Mouse (Mus musculus) kidney, embryonic 16.5 days (tissue): ENCODE data around the gene Lpgat1. TPM values are rescaled to one million over a fixed set of nuclear protein-coding genes. Genes with fewer than 3 reads are reported as not detected.
A peak's percentile ranks its signal among the peaks of the same experiment; 100 is the strongest.

Source experiments
- ATAC-seq: fragments of 200-750 bp; cut with Nextera tagmentation; 2 replicates; pipeline ENCODE4 v1.8.0; 2017; ENCODE audit warnings: moderate TSS enrichment; ENCODE audit not compliant: low FRiP score, low TSS enrichment
- H3K27ac ChIP-seq: fragments of 300-500 bp; sonication (generic); 2 replicates; pipeline ENCODE4 v1.5.1; 2014; ENCODE audit warnings: low read length
- H3K27me3 ChIP-seq: fragments of 300-500 bp; sonication (generic); 2 replicates; pipeline ENCODE4 v1.6.1; 2014; ENCODE audit warnings: low read length, control low read depth, mixed read lengths; ENCODE audit not compliant: insufficient read depth
- H3K36me3 ChIP-seq: fragments of 300-500 bp; sonication (generic); 2 replicates; pipeline ENCODE4 v1.6.1; 2014; ENCODE audit warnings: low read length, control low read depth, mixed read lengths; ENCODE audit not compliant: insufficient read depth
- H3K4me1 ChIP-seq: fragments of 300-500 bp; sonication (generic); 2 replicates; pipeline ENCODE4 v1.6.1; 2014; ENCODE audit warnings: low read length, control low read depth, mixed read lengths; ENCODE audit not compliant: insufficient read depth
- H3K4me2 ChIP-seq: fragments of 300-500 bp; sonication (generic); replicated peaks from 2 replicates; pipeline ENCODE4 v1.6.1; 2014; ENCODE audit warnings: low read depth, low read length
- H3K4me3 ChIP-seq: fragments of 300-500 bp; sonication (generic); 2 replicates; pipeline ENCODE4 v1.5.1; 2014; ENCODE audit warnings: mild to moderate bottlenecking, low read length
- H3K9ac ChIP-seq: fragments of 300-500 bp; sonication (generic); replicated peaks from 2 replicates; pipeline ENCODE4 v1.6.1; 2014; ENCODE audit warnings: low read length
- H3K9me3 ChIP-seq: fragments of 300-500 bp; sonication (generic); 2 replicates; pipeline ENCODE4 v1.6.1; 2016; ENCODE audit warnings: low read length, control low read depth
- WGBS: fragments of 180-500 bp; shearing (Covaris S2); extraction: QIAGEN DNeasy Blood & Tissue Kit; methylation state at CpG from one replicate; pipeline ENCODE4 v1.1.7; 2014; 5-methylcytosine and 5-hydroxymethylcytosine counted together
- polyA plus RNA-seq: library from polyadenylated mRNA; unstranded; fragments of >200 nt; fragmentation: Nextera tagmentation; extraction: Ambion mirVana; gene quantifications from 2 replicates; pipeline ENCODE4 v1.2.1, GENCODE M21; 2015

The Lpgat1 gene
- polyA plus RNA-seq, 1 experiment from 2014 or later = 13.6 TPM

GRCm38 (mm10) chr1:191796238-191796896 lies 78.7 kb downstream of the Lpgat1 start:
- Histone ChIP-seq H3K4me2 (no peak overlapping the region), H3K4me3 (no peak overlapping the region), H3K9me3 (no peaks in the 10 kb centered on the region), H3K4me1 (0 out of 2 replicates have a peak, but pooled peaks cover 4% of the 10 kb centered on the region), H3K9ac (no peak overlapping the region), H3K27ac (no peak overlapping the region), H3K36me3 (no peaks in the 10 kb centered on the region), H3K27me3 (no peaks in the 10 kb centered on the region)
- no peak for ATAC-seq
- 69% methylated on average over 4 of the region's 4 CpGs for WGBS

GRCm38 (mm10) chr1:191802093-191802819 lies 84.6 kb downstream of the Lpgat1 start:
- H3K9ac ChIP-seq = no peak overlapping the region
- 0 out of 2 replicates have a peak, but pooled peaks cover 3% of the 10 kb centered on the region for H3K9me3 ChIP-seq
- no peaks in the 10 kb centered on the region for H3K27me3 ChIP-seq
- no peak overlapping the region for H3K27ac ChIP-seq
- no peak overlapping the region for H3K4me3 ChIP-seq
- no peak for ATAC-seq
- H3K4me2 ChIP-seq = no peak overlapping the region; the same call in 1 of the 2 replicates
- no peaks in the 10 kb centered on the region for H3K36me3 ChIP-seq
- peaks cover 12% of the 10 kb centered on the region; the same call in 1 of the 2 replicates for H3K4me1 ChIP-seq
- WGBS = 48% methylated on average over 9 of the region's 9 CpGs

GRCm38 (mm10) chr1:191802820-191803655 lies 85.4 kb downstream of the Lpgat1 start:
- H3K27ac ChIP-seq = no peak overlapping the region
- no peak overlapping the region for H3K4me2 ChIP-seq
- H3K4me3 ChIP-seq = no peak overlapping the region
- H3K9me3 ChIP-seq = 0 out of 2 replicates have a peak, but pooled peaks cover 3% of the 10 kb centered on the region
- H3K9ac ChIP-seq = no peak overlapping the region
- 51% methylated on average over 10 of the region's 10 CpGs for WGBS
- no peaks in the 10 kb centered on the region for H3K27me3 ChIP-seq
- ATAC-seq = no peak
- H3K36me3 ChIP-seq = no peaks in the 10 kb centered on the region
- peaks cover 12% of the 10 kb centered on the region; the same call in 1 of the 2 replicates for H3K4me1 ChIP-seq

- peaks cover 12% of the 10 kb centered on the region; the same call in 1 of the 2 replicates for H3K4me1 ChIP-seq
- 41% methylated on average over 5 of the region's 5 CpGs for WGBS
- 0 out of 2 replicates have a peak, but pooled peaks cover 3% of the 10 kb centered on the region for H3K9me3 ChIP-seq
- no peak overlapping the region for H3K4me2 ChIP-seq
- H3K36me3 ChIP-seq = no peaks in the 10 kb centered on the region
- ATAC-seq = peak; percentile 76
- no peak overlapping the region for H3K27ac ChIP-seq
- no peak overlapping the region for H3K4me3 ChIP-seq
- no peaks in the 10 kb centered on the region for H3K27me3 ChIP-seq
- H3K9ac ChIP-seq = no peak overlapping the region
These were observed 87.1 kb downstream of the Lpgat1 start for GRCm38 (mm10) chr1:191804747-191805146.

GRCm38 (mm10) chr1:191805788-191806187 lies 88.2 kb downstream of the Lpgat1 start:
- WGBS = 62% methylated on average over 6 of the region's 6 CpGs
- H3K4me3 ChIP-seq = no peak overlapping the region
- no peak overlapping the region for H3K4me2 ChIP-seq
- H3K36me3 ChIP-seq = no peaks in the 10 kb centered on the region
- H3K9me3 ChIP-seq = 0 out of 2 replicates have a peak, but pooled peaks cover 3% of the 10 kb centered on the region
- ATAC-seq = no peak
- H3K4me1 ChIP-seq = peaks cover 12% of the 10 kb centered on the region; the same call in 1 of the 2 replicates
- no peak overlapping the region for H3K9ac ChIP-seq
- no peak overlapping the region for H3K27ac ChIP-seq
- no peaks in the 10 kb centered on the region for H3K27me3 ChIP-seq

- no peak for ATAC-seq
- Histone ChIP-seq H3K4me3 (no peak overlapping the region), H3K4me2 (no peak overlapping the region), H3K4me1 (peaks cover 12% of the 10 kb centered on the region; the same call in 1 of the 2 replicates), H3K27me3 (no peaks in the 10 kb centered on the region), H3K36me3 (no peaks in the 10 kb centered on the region), H3K27ac (no peak overlapping the region), H3K9me3 (0 out of 2 replicates have a peak, but pooled peaks cover 3% of the 10 kb centered on the region), H3K9ac (no peak overlapping the region)
- WGBS = 88% methylated on average over 4 of the region's 4 CpGs
These were observed 89.1 kb downstream of the Lpgat1 start for GRCm38 (mm10) chr1:191806740-191807139.

GRCm38 (mm10) chr1:191807979-191808378 lies 90.3 kb downstream of the Lpgat1 start:
- no peak overlapping the region for H3K4me3 ChIP-seq
- ATAC-seq = no peak
- H3K9me3 ChIP-seq = 0 out of 2 replicates have a peak, but pooled peaks cover 3% of the 10 kb centered on the region
- no peak overlapping the region for H3K9ac ChIP-seq
- H3K4me2 ChIP-seq = no peak overlapping the region
- no peaks in the 10 kb centered on the region for H3K36me3 ChIP-seq
- no peaks in the 10 kb centered on the region for H3K27me3 ChIP-seq
- 80% methylated on average over 7 of the region's 7 CpGs for WGBS
- H3K27ac ChIP-seq = no peak overlapping the region
- H3K4me1 ChIP-seq = peaks cover 4% of the 10 kb centered on the region; the same call in 1 of the 2 replicates

- Histone ChIP-seq H3K9me3 (0 out of 2 replicates have a peak, but pooled peaks cover 3% of the 10 kb centered on the region), H3K27ac (no peak overlapping the region), H3K36me3 (no peaks in the 10 kb centered on the region), H3K4me1 (no peaks in the 10 kb centered on the region), H3K27me3 (no peaks in the 10 kb centered on the region), H3K4me2 (no peak overlapping the region), H3K4me3 (no peak overlapping the region), H3K9ac (no peak overlapping the region)
- no peak for ATAC-seq
- 76% methylated on average over 12 of the region's 12 CpGs for WGBS
These were observed 91.1 kb downstream of the Lpgat1 start for GRCm38 (mm10) chr1:191808688-191809223.

- Histone ChIP-seq H3K4me3 (no peak overlapping the region), H3K4me1 (no peaks in the 10 kb centered on the region), H3K4me2 (no peak overlapping the region), H3K27me3 (no peaks in the 10 kb centered on the region), H3K9me3 (0 out of 2 replicates have a peak, but pooled peaks cover 2% of the 10 kb centered on the region), H3K36me3 (no peaks in the 10 kb centered on the region), H3K27ac (no peak overlapping the region), H3K9ac (no peak overlapping the region)
- no peak for ATAC-seq
- 73% methylated on average over 12 of the region's 12 CpGs for WGBS
These were observed 94.1 kb downstream of the Lpgat1 start for GRCm38 (mm10) chr1:191811774-191812173.
